Mouse (Mus musculus) lung, embryonic 16.5 days (tissue): ENCODE results near the gene Pgm2. TPM values are rescaled to one million over a fixed set of nuclear protein-coding genes. Genes with fewer than 3 reads are reported as not detected.

ENCODE experiments used
- ATAC-seq: fragments of 200-750 bp; cut with Nextera tagmentation; 2 replicates; pipeline ENCODE4 v1.8.0; 2017; ENCODE audit warnings: low read depth, mild to moderate bottlenecking, moderate library complexity
- H3K27ac ChIP-seq: fragments of 300-500 bp; sonication (generic); 2 replicates; pipeline ENCODE4 v1.5.1; 2014; ENCODE audit warnings: mild to moderate bottlenecking, control low read depth, low read length
- H3K27me3 ChIP-seq: fragments of 300-500 bp; sonication (generic); 2 replicates; pipeline ENCODE4 v1.6.1; 2014; ENCODE audit warnings: low read depth, low read length, mixed read lengths; ENCODE audit not compliant: control insufficient read depth, insufficient read depth
- H3K36me3 ChIP-seq: fragments of 300-500 bp; sonication (generic); 2 replicates; pipeline ENCODE4 v1.6.1; 2014; ENCODE audit warnings: low read length; ENCODE audit not compliant: control insufficient read depth, insufficient read depth
- H3K4me1 ChIP-seq: fragments of 300-500 bp; sonication (generic); replicated peaks from 2 replicates; pipeline ENCODE4 v1.6.1; 2014; ENCODE audit warnings: low read length, mixed read lengths; ENCODE audit not compliant: control insufficient read depth, insufficient read depth
- H3K4me2 ChIP-seq: fragments of 300-500 bp; sonication (generic); 2 replicates; pipeline ENCODE4 v1.6.1; 2014; ENCODE audit warnings: low read depth, low read length, control low read depth
- H3K4me3 ChIP-seq: fragments of 300-500 bp; sonication (generic); 2 replicates; pipeline ENCODE4 v1.5.1; 2014; ENCODE audit warnings: mild to moderate bottlenecking, low read length, control low read depth
- H3K9ac ChIP-seq: fragments of 300-500 bp; sonication (generic); 2 replicates; pipeline ENCODE4 v1.6.1; 2014; ENCODE audit warnings: low read length, control low read depth
- H3K9me3 ChIP-seq: fragments of 300-500 bp; sonication (generic); 2 replicates; pipeline ENCODE4 v1.6.1; 2016; ENCODE audit warnings: low read length; ENCODE audit not compliant: control insufficient read depth
- WGBS: fragments of 180-500 bp; shearing (Covaris S2); extraction: QIAGEN DNeasy Blood & Tissue Kit; methylation state at CpG from one replicate; pipeline ENCODE4 v1.1.7; 2014; 5-methylcytosine and 5-hydroxymethylcytosine counted together
- polyA plus RNA-seq: library from polyadenylated mRNA; unstranded; fragments of >200 nt; fragmentation: Nextera tagmentation; extraction: Ambion mirVana; gene quantifications from 2 replicates; pipeline ENCODE4 v1.2.1, GENCODE M21; 2015

Gene Pgm2
- polyA plus RNA-seq, 1 experiment from 2014 or later = 38.5 TPM

GRCm38 (mm10) chr5:64161917-64162316, 69.2 kb downstream of the Pgm2 start:
- no peak for ATAC-seq
- H3K36me3 ChIP-seq = no peaks in the 10 kb centered on the region
- no peak overlapping the region for H3K9ac ChIP-seq
- WGBS = 48% methylated on average over 3 of the region's 3 CpGs
- H3K4me2 ChIP-seq = peak overlapping the region; percentile 100
- H3K27me3 ChIP-seq = peaks cover 2% of the 10 kb centered on the region; the same call in 1 of the 2 replicates
- H3K4me1 ChIP-seq = peaks cover 16% of the 10 kb centered on the region
- no peak overlapping the region for H3K27ac ChIP-seq
- no peak overlapping the region for H3K4me3 ChIP-seq
- H3K9me3 ChIP-seq = no peaks in the 10 kb centered on the region

- no peaks in the 10 kb centered on the region for H3K9me3 ChIP-seq
- peaks cover 2% of the 10 kb centered on the region; the same call in 1 of the 2 replicates for H3K27me3 ChIP-seq
- H3K36me3 ChIP-seq = no peaks in the 10 kb centered on the region
- H3K4me2 ChIP-seq = no peak overlapping the region
- no peak overlapping the region for H3K27ac ChIP-seq
- H3K9ac ChIP-seq = no peak overlapping the region
- 77% methylated on average over 5 of the region's 5 CpGs for WGBS
- H3K4me1 ChIP-seq = peaks cover 16% of the 10 kb centered on the region
- no peak for ATAC-seq
- H3K4me3 ChIP-seq = no peak overlapping the region
Measured at GRCm38 (mm10) chr5:64162582-64162981, 69.8 kb downstream of the Pgm2 start.

GRCm38 (mm10) chr5:64164414-64164813, 71.7 kb downstream of the Pgm2 start:
- WGBS = 79% methylated on average over 3 of the region's 3 CpGs
- Histone ChIP-seq H3K36me3 (no peaks in the 10 kb centered on the region), H3K9me3 (no peaks in the 10 kb centered on the region), H3K27ac (no peak overlapping the region), H3K9ac (no peak overlapping the region), H3K4me3 (no peak overlapping the region), H3K4me2 (no peak overlapping the region), H3K27me3 (no peaks in the 10 kb centered on the region), H3K4me1 (peaks cover 10% of the 10 kb centered on the region)
- ATAC-seq = no peak

- H3K4me2 ChIP-seq = no peak overlapping the region
- H3K9me3 ChIP-seq = no peaks in the 10 kb centered on the region
- ATAC-seq = no peak
- peaks cover 9% of the 10 kb centered on the region for H3K4me1 ChIP-seq
- H3K27ac ChIP-seq = no peak overlapping the region
- no peaks in the 10 kb centered on the region for H3K27me3 ChIP-seq
- H3K36me3 ChIP-seq = no peaks in the 10 kb centered on the region
- no peak overlapping the region for H3K9ac ChIP-seq
- 84% methylated on average over 2 of the region's 2 CpGs for WGBS
- H3K4me3 ChIP-seq = no peak overlapping the region
Measured at GRCm38 (mm10) chr5:64165826-64166225, 73.1 kb downstream of the Pgm2 start.

- no peak overlapping the region for H3K9ac ChIP-seq
- no peaks in the 10 kb centered on the region for H3K36me3 ChIP-seq
- H3K27me3 ChIP-seq = no peaks in the 10 kb centered on the region
- 82% methylated on average over 10 of the region's 10 CpGs for WGBS
- H3K9me3 ChIP-seq = no peaks in the 10 kb centered on the region
- no peak overlapping the region for H3K4me2 ChIP-seq
- H3K4me3 ChIP-seq = no peak overlapping the region
- 0 out of 2 replicates have a peak, but pooled peaks cover 3% of the 10 kb centered on the region for H3K4me1 ChIP-seq
- H3K27ac ChIP-seq = no peak overlapping the region
- peak; percentile 32; the same call in 1 of the 2 replicates for ATAC-seq
Measured at GRCm38 (mm10) chr5:64168990-64169540, 76.3 kb downstream of the Pgm2 start.

GRCm38 (mm10) chr5:64172884-64173283, 80.1 kb downstream of the Pgm2 start:
- 76% methylated on average over 3 of the region's 3 CpGs for WGBS
- H3K9me3 ChIP-seq = no peaks in the 10 kb centered on the region
- no peak overlapping the region for H3K4me3 ChIP-seq
- no peaks in the 10 kb centered on the region for H3K27me3 ChIP-seq
- H3K9ac ChIP-seq = no peak overlapping the region
- H3K36me3 ChIP-seq = no peaks in the 10 kb centered on the region
- H3K4me2 ChIP-seq = no peak overlapping the region
- peaks cover 7% of the 10 kb centered on the region; the same call in 1 of the 2 replicates for H3K4me1 ChIP-seq
- no peak overlapping the region for H3K27ac ChIP-seq
- peak; percentile 39; the same call in 1 of the 2 replicates for ATAC-seq

- Histone ChIP-seq H3K4me1 (peaks cover 7% of the 10 kb centered on the region; the same call in 1 of the 2 replicates), H3K27me3 (no peaks in the 10 kb centered on the region), H3K9me3 (no peaks in the 10 kb centered on the region), H3K9ac (no peak overlapping the region), H3K4me3 (no peak overlapping the region), H3K4me2 (no peak overlapping the region), H3K36me3 (no peaks in the 10 kb centered on the region), H3K27ac (no peak overlapping the region)
- 83% methylated on average over 16 of the region's 16 CpGs for WGBS
- ATAC-seq = no peak
Measured at GRCm38 (mm10) chr5:64173302-64173701, 80.6 kb downstream of the Pgm2 start.

GRCm38 (mm10) chr5:64174429-64174935, 81.7 kb downstream of the Pgm2 start:
- no peaks in the 10 kb centered on the region for H3K36me3 ChIP-seq
- no peak overlapping the region for H3K4me3 ChIP-seq
- no peak overlapping the region for H3K27ac ChIP-seq
- 46% methylated on average over 5 of the region's 5 CpGs for WGBS
- H3K4me2 ChIP-seq = no peak overlapping the region
- H3K9me3 ChIP-seq = no peaks in the 10 kb centered on the region
- H3K9ac ChIP-seq = no peak overlapping the region
- ATAC-seq = no peak
- no peaks in the 10 kb centered on the region for H3K27me3 ChIP-seq
- peaks cover 4% of the 10 kb centered on the region; the same call in 1 of the 2 replicates for H3K4me1 ChIP-seq
